Mouse (Mus musculus): ENCODE results near the gene Hmcn2.
A peak's percentile ranks its signal among the peaks of the same experiment; 100 is the strongest.

Hmcn2 gene

DNA sequence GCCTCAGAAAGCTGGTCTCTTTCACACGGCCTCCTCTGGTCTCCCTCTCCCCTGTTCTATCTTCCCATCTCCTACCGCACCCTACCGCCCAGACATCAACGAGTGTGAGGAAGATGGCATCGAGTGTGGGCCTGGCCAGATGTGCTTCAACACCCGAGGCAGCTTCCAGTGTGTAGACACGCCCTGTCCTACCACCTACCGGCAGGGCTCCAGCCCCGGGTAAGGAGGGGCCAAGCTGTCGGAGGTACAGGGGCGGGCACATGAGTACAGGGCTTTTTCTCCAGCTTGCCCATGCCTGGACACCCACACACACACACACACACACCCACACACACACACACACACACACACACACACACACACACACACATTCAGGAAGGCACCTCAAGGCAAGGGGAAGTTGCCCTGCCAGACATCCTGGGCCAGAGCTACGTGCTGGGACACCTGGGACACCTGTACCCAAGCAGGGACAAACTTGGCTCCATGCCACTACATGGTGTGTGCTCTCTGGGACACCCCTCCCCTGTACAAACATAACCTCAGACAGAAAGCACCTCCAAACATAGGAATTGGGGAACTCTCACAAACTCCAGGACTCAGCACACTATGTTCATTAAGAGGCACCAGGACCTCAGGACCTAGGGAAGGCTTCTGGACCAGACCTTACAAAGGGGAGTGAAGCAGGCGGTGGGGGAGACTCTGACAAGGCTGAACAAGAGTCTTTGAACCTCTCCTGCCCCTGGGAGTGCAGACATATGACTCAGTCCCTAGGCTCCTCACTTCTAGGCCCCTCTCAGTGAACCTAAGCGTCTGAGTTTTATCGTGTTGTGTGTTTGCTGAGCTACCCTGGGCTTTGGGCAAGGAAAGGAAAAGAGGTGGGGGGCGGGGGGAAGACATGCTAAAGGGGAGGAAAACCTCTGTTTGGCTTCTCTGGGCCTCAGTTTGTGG is 145.0 kb downstream of the Hmcn2 start:
- DNase-seq = peak in 1 of 2 experiments; percentile 47

DNA sequence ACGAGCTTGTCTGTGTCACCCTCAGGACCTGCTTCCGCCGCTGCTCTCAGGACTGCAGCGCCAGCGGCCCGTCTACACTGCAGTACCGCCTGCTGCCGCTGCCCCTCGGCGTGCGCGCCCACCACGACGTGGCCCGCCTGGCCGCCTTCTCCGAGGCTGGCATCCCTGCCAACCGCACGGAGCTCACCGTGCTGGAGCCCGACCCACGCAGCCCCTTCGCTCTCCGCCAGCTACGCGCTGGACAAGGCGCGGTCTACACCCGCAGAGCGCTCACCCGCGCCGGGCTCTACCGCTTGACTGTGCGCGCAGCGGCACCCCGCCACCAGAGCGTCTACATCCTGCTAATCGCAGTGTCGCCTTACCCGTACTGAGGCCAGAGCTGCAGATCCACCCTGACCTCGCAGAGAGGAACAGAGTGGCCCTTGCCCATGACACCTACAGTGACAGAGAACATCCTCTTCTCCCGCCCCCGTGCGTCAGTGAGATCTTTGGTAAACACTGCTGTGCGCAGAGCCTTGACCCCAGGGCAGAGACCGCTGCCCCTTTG is 145.9 kb downstream of the Hmcn2 start:
- DNase-seq = peak; percentile 78 to 79

DNA sequence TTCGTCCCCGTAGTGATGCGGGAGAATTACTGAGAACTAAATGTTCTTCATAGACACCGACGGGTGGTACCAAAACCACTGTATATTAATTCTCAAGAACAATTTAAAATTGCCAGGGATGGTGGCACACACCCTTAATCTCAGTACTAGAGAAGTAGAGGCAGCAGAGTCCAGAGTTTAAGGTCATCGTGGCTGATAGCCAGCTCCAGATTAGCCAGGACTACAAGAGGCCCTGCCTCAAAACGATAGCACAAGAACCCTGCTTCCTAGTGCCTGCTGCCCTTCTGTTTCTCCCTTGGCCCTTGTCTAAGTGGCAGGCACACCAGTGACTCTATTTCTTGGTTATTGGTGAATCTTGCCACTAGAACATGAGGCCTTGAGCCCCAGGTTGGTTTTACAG is 146.7 kb downstream of the Hmcn2 start:
- DNase-seq = no peak

DNA sequence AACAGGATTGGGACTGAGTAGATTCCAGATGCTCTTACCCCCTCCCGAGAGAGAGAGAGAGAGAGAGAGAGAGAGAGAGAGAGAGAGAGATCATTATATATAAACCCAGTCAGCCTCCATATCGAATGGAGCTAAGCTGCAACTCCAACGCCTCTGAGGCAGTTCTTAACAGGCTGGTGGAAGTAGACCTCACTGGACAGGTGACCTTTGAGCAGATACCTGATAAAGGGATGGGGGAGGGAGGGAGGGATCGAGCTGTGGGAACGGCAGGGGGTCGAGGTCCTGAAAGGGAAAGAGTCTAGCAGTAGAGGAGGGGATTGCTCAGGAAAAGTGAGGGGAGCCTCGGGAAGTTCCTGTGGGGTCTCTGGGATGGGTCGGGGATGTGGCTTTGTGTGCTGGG is 147.8 kb downstream of the Hmcn2 start:
- DNase-seq = no peak

DNA sequence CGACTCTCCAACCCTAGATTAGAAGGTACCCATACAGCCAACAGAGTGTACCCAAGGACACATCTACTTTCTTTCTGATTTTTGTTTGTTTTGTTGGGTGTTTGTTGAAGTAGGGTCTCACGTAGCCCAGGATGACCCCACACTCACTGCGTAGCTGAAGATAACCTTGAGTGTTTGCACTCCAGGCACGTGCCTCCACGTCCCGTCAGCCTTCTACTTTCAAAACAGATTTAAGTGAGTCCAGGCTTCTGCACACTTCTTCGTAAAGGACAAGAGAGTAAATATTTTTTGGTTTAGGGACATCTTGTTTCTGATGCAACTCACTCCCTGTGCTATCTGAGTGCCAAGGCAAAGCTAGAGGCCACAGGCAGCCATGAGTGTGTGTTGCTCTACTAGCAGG is 149.0 kb downstream of the Hmcn2 start:
- no peak for DNase-seq

DNA sequence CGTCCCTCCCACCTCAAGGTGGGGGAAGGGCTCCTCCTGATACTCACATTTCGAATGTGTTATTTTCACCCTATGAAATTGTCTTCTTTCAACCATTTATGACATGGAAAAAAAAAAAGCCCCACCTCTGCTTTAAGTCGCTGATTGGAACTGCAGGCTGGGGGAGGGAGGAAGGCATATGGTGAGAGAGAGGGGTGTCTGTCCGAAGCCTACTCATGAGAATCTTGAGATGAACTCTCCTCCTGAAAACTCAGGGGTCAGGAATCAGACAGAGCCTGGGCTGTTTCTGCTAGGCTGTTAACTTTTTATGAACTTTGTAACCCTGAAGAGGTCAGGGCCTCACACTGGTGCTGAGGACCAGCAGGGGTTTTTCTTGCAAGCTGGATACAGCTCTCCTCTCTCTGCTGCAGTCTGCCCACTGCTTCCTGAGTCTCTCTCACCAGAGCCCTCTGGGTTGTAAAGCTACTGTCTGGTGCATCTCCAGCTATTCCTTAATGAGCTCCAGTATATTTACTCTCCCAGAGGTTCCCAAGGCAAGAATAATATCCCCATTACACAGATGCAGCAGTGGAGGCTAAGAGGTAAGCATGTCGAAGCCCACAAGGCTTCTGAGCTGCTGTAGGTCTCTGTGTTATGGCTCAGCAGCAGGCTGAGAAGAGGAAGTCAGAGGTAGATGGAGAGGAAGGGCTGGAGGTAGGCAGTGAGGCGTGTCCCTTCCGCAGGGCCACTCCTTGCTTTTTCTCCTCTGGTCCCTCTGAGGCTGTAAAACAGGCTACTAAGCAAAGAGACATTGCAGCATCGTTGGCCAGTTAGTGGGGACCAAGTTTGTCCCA is 149.7 kb downstream of the Hmcn2 start:
- DNase-seq = peak in 1 of 2 experiments; percentile 16

DNA sequence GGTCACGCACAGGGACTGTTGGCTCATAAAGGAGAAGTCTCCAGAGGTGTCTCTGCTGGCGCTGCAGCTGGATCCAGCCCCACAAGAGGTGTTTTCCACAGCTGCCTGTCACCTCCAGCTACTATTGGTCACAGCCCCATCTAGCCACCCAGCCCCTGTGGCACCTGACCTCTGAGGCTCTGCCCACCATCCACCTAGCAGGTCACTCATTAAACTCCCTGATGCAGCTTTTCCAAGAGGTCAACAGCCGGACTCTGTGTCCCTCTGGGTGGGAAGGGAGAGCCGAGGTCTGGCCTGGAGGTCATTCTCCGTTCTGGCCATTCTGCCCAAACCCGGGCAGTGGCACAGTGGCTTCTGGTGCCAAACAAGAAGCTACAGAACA is 150.3 kb downstream of the Hmcn2 start:
- DNase-seq = no peak

DNA sequence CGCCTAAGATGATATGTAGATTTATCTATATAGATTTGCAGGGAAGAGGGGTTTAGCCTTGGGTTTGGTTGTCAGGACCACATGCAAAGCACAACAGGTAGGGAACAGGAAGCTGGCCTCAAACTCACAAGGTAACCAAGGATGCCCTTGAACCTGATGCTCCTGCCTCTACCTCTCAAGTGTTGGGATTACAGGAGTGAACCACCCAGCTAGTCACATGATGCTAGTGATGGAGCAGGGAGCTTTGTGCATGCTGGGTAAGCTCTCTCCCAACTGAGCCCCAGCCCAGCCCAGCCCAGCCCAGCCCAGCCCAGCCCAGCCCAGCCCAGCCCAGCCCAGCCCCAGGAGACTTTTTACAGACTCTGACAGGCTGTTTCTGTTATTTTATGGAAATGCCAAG is 153.2 kb downstream of the Hmcn2 start:
- no peak for DNase-seq

DNA sequence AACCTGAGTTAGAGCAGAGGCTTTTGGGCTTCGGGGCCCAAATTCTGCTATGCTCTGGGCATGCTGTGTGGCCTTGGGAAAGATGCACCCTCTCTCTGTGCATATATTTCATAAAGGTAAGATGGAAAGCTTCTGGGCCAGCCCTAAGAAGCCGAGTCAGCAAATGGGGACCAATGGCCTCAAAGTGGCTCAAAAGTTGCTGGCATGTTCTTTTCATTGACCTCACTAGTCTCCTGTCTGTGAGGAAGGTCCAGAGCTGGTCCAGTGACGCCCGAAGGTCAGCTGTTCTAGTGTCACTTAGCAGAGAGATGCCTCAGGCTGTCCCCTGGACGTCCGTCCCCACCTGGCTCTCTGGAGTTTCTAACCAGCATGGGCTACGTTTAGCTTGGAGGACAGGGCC is 154.6 kb downstream of the Hmcn2 start:
- DNase-seq = peak in 1 of 2 experiments; percentile 19

DNA sequence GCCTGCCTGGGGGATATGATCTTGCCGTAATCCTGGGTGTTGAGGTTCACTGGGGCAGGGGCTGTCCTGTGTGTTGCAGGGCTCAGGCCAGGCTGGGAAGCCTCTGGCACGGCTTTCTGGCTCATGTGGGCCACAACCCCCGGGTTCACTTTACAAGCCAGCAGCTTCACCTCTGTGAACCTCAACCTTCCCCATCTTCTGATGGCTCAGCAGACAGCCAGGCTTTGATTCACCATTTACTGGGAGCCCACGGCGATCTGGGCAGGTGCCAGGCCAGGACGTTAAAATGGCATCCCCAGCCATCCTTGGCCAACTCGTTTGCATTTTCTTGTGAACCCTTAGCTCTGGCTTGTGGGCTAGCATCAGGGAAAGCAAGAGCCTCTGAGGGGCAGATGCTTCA is 155.3 kb downstream of the Hmcn2 start:
- DNase-seq = no peak

DNA sequence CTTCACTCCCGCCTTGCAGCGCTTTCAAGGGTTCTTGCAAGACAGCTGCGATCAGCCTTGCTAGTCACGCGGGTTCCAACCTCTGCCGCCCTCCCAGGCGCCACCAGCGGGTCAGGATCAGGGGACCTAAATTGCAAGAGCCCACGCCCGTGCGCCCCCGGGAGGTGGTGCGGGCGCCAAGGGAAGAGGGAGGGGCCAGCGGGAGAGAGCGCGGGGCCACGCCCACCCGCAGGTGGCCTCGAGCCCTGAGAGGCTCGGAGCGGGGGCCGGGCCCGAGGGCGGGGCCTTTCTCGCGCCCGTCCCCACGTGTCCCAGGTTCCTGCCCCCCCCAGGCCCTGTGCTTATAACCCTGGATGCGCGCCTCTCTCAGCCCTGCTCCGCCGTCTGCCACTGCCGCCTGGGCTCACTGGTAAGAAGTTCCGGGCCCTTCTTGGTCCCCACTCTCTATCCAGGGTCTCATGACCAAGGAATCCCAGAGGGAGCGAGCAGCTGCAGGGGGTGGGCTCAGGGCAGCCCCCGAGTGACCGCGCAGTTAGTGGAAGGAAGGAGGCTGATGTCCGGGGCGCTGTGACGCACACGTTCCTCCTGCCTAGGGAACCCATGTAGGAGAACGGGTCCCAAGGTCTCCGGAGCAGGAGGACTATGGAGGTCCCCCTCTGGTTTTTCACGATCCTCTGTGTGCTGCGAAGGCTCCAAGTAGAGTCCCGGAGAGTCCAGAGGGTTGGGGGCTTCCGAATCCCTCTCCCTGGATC is 155.9 kb downstream of the Hmcn2 start, which contains the start of gene Ass1:
Gene Ass1, plus strand, starts transcription at position 277 of the 752 bp plus-strand sequence.
- DNase-seq = peak; percentile 86 to 90

DNA sequence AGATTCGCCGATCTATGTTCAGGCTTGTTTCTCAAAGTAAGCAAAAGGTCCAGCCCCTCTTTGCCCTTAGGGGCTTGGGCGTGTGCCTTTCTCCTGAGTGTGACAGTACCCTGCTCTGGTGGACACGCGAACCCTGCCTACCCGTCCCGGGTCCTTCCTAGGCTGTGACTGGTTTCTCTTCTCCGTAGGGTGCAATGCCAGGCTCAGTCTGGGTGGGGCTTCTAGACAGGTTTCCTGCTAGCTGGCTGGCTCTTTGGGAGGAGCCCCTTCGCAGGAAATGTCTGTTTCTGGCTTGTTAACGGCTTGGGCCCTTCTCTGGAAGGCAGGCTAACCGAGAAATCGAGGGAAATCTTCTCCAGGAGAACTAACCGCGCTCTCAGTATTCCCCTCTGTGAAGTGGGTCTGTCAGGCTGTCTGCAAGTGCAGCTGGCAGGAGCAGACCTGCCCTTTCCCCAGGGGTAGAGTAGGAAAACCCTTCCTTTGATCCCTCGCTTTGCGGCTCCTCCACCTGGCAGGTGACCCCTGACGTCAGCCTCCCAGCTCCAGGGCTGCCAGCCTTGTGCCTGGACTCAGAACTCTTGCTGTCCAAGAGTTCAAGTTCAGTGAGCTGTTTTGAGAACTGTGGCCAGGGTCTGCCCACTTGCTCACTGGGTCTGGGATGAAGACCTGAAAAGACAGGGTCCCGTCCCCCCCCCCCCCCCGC is 156.6 kb downstream of the Hmcn2 start:
- DNase-seq = peak; percentile 62 to 63

DNA sequence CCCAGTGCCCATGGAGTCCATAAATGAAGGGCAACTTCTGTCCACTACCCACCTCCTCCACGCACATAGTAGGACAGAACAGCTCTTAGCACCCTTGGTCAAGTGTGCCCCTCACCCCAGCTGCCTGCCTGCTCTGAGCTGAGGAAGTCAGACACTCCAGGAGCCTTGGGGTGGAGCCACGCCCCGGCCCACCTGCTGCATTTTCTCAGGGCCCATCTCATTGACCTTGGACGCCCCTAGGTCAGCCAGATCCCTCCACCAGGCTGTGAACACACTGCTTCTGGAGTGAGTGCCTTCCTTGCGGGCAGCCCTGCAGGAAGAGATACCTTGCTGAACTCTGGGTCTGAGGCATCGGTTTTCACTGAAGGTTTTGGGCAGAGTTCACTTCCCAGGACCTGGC is 157.4 kb downstream of the Hmcn2 start:
- DNase-seq = no peak

DNA sequence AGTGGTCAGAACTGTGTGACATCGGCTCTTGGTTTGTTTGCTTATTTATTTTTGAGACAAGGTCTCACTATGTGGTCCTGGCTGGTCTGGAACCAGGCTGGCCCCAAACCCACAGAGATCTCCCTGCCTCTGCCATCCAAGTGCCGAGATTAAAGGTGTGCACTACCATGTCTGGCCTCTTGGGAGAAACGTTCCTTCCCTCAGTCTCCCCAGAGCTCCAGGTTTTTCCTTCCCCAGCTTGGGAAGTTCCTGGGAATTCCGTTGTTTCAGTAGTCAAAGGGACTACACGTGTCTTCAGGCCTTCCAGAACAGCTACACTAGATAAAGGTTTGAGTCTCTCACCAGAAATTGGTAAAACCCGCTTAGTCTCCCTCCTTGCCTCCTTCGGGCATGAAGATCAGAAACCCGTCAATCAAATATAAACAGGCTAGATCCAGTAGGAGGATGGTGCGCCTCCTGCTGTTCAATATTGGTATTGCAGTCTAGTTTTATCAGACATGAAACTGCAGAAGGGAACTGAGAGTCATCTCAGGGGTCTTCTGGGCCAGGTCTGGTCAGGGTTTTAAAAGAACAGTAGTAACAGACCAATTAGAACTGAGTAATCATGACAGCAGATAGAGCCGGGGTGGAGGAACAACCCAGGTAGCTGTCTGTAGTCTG is 158.3 kb downstream of the Hmcn2 start:
- DNase-seq = peak in 1 of 2 experiments; percentile 76

DNA sequence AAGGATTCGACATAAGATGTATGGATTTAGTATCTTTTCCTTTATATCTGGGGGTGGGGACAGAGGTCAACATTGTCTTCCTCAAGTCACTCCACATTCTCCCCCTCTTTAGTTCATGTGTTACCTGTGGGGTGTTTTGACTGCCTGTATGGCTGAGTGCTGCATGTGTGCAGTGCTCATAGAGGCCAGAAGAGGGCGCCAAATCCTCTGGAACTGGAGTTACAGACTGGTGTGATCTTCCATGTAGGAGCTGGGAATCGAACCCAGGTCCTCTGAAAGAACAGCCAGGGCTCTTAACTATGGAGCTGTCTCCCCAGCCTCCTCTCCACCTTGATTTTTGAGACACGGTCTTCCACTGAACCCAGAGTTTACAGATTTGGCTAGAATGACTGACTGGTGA is 159.7 kb downstream of the Hmcn2 start:
- no peak for DNase-seq

DNA sequence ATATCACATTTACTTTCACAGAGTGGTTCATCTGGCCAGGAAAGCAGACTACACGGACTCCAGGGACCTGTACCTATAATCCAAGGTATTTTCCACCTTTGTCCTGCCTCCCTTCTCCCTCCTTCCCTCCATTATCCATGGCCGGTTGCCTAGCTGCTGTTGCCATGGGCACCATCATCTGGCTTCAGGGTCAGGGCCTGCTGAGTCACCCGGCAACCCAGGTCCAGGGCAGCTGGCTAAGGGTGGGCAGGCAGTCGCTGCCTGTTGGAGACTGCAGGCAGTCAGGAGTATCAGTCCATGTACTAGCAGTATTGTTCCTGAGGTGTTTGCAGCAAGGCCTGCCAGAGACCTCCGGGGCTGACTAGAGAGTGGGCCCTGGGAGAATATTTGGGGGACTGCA is 160.5 kb downstream of the Hmcn2 start:
- DNase-seq = no peak

DNA sequence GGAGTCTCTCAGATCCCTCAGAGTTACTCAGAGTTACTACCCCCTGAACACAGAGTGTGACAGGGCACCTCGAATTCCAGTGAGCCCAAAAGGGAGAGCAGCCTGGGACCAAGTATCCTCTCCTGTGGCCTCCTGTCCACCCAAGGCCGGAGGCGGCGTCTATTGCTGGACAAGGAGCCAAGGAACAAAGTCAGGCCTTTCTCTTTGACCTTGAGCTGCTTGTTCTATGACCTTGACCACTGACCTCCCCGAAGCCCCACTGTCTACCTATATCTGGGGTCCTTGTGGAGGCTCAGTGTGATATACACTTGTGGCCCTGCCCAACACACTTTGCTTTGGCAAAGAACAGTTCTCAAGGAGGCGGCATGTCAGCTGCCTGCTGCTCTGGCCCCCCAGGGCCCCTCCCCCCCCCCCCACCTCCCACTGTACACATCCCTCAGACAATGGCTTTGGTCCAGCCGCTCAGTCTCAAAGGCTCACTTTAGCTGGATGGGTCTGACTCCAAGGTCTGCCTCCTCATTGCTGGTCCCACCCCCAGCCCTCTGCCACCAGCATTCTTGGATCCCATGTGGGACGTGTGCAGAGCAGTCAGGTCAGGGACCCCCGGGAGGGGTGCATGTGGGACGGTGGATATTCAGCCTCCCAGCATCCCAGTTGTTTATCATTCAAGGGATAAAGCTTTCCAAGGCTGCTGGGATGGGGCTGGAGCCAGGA is 162.0 kb downstream of the Hmcn2 start:
- DNase-seq = no peak

DNA sequence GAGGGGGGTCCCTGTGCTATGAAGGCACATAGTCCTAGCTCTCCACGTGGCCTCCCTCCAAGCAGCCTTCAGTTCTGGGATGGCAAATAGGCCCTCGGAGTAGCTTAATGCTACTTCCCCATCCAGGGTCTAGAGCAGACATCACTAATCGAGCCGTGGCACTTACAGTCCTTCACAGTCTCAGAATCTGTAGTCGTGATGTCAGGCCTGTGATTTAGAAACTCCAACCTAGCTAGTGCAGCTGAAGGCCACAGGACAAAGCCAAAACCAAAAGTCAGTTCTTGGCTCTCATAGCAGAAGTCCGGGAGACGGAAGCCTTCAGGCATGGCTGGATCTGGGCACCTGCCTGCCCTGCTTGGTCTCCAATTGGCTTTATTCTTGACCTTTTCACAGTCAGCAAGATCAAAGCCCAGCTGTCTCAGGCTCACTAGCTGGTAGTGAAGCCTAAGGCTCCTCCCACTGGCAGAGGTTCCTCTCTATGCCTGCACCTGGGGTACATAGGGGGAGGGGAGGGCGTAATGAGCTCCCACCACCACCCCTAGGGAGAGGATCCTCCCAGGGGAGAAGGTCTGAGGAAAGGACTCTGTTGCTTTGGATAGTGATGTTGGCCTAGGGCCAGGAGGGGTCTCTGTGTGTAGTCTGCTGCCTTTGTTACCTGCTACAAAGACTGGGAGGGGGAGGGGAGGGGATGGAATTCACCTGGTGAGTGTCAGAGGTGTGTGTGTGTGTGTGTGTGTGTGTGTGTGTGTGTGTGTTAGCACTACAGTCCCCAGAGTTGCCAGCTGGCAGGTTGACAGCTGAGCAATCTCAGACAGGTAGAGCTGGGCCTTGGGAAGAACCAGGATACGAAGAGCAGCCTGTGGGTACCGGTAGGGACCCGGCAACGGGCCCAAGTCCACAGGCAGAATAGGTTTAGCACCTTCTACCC is 163.3 kb downstream of the Hmcn2 start:
- no peak for DNase-seq

DNA sequence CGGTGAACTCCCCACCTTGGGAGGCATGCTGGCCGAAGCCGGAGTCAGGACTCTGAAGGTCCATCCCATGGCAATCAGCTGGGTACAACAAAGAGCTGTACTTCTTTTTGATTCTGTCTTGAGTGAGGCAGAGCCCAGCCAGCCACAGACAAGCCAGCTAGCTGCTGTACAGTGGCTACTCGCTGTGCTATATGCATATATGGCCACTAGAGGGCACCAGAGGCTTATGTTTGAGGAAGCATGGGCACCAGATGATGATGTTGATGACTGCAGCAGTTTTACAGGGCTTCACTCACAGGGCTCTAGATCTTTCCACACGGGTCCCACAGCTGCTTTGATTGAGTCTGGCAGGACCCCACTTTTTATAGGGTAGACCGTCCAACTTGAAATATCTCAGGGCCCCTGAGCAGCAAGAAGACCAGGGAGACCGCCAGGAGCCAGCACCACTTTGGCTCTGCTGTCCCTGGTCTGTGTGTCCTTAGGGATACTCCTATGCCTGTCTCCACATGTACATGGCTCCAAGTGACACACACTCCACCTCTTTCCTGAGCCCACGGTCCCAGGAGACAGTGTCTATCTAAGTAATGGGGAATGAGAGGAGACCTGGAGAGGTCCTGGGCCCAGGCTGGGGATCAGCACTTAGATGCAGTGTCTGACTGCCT is 168.8 kb downstream of the Hmcn2 start:
- peak; percentile 72 to 88 for DNase-seq

Measured in lung, postnatal 4 days (tissue).